Mouse (Mus musculus): ENCODE measurements at regions not wholly inside any gene's neighbourhood (a gene's known extent, or its start where the extent isn't known, plus 50 kb on each side); places are given as distances from the start of the nearest gene placed in this dataset.
A peak's percentile ranks its signal among the peaks of the same experiment; 100 is the strongest.

DNA sequence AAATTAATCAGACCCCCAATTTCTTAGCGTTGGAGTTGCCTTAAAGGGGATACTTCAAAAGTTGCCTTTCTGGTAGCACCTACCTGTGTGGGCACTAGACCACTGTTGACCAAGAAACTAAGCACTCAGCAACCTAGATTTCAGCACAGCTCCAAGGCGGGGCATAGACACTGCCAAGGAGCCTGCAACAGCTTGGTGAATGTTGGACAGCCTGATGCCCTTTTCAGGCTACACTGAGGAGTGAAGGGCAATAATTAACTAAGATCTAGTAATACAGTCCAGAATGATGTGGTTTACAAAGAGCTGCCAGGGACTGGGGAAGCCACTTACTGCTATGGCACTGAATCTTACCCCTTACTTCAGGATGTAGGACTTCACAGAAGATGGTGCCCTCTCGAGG is 304.9 kb downstream of the Satb1 start:
- DNase-seq (ENCODE audit: low spot score): no peak

GRCm38 (mm10) chr17:51526881-51527280 is 306.2 kb downstream of the Satb1 start:
- DNase-seq (ENCODE audit: low spot score): no peak

DNA sequence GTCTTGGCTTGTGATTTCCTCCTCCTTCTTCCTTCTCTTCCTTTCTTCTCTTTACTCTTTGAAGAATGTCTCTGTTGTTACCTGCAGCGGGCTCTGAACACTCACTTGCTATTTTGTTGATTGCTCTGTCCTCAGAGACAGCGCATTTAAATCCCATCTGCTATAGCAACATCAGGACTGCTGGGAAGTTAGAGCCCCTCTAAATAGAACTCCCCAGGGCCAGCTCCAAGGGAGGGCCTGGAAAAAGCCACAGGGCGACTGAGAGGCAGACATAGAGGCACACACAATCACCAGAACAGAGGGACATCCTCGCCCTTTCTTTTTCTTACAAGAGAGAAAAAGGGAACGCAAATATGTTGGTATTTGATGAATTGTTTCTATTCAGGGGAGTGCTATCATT is 306.6 kb downstream of the Satb1 start:
- no peak for DNase-seq (ENCODE audit: low spot score)

GRCm38 (mm10) chr17:51526021-51526420 is 307.1 kb downstream of the Satb1 start:
- no peak for DNase-seq (ENCODE audit: low spot score)

- no peak for DNase-seq (ENCODE audit: low spot score)
Measured at GRCm38 (mm10) chr17:51525219-51525618, 307.9 kb downstream of the Satb1 start.

GRCm38 (mm10) chr17:51511917-51512316 is 321.2 kb downstream of the Satb1 start:
- DNase-seq (ENCODE audit: low spot score): no peak

- DNase-seq (ENCODE audit: low spot score): no peak
Measured at GRCm38 (mm10) chr17:51500751-51501150, 321.6 kb upstream of the Tbc1d5 start.

- no peak for DNase-seq (ENCODE audit: low spot score)
Measured at GRCm38 (mm10) chr17:51499541-51499940, 320.4 kb upstream of the Tbc1d5 start.

GRCm38 (mm10) chr17:51495038-51495437 is 315.9 kb upstream of the Tbc1d5 start:
- no peak for DNase-seq (ENCODE audit: low spot score)

- DNase-seq (ENCODE audit: low spot score): no peak
Measured at GRCm38 (mm10) chr17:51489386-51489785, 310.2 kb upstream of the Tbc1d5 start.

- no peak for DNase-seq (ENCODE audit: low spot score)
Measured at GRCm38 (mm10) chr17:51487918-51488445, 308.8 kb upstream of the Tbc1d5 start.

DNA sequence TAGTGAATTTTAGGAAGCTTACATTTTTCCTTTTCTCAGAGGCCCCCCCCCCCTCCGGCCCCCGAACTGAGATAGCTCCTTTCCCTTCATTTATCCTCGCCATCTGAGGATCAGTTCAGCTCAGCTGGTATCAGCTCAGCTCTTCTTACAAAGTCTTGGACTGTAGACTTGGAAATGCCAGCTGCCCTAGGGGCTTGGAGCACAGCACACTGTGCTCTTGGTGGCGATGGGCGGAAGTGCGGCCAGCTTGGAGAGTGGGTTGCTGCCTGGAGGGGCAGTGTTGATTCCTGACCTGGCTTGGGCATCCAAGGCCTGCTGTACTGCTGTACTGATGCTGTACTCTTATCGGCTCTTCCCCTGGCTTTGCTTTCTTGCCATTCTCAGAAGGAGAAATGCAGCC is 298.7 kb upstream of the Tbc1d5 start:
- DNase-seq (ENCODE audit: low spot score): no peak

DNA sequence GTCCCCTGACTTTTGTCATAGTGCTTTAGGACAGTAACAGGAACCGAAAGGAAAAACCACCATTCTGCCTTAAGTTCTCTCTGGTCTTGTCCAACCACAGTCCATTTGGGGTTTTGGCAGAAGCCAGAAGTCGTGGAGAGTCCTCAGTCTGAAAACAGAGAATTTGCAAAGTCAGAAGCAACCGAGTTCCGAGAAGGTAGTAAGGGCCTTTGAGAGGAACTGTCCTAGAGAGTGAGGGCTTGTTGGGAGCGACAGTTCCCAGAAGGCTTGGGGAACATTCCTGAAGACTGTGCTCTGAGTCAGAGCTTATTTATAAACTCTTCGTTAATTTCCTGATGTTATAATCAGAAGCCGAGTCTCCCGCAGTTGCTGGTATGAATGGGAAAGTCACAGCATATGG is 298.3 kb upstream of the Tbc1d5 start:
- DNase-seq (ENCODE audit: low spot score): no peak

DNA sequence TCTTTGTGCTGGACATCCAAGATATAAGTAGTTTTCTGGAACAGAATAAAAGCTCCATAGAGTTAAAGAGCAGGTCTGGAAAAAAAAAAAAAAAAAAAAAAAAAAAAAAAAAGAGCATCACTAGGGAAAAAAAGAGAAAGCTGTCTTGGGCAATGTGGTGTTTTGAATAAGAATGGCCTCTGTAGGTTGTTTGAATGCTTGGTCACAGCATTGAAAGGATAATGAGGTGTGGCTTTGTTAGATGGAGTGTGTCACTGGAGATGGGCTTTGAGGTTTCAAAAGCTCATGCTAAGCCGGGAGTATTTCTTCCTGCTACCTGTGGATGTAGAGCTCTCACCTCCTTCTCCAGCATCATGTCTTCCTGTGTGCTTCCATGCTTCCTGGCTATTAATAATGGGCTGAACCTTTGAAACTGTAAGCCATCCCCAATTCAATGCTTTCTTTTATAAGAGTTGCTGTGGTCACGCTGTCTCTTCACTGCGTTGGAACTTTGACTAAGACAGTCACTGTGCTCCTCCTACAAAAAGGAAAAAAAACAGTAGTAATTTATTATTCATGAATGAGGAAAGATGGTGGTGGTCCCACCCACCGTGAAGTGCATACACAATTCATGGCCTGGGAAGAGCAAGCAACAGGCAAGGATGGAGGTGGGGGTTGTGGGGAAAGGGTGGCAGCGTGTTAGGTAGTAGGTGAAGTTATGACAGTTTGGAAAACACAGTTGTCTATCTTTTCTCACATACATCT is 283.2 kb upstream of the Tbc1d5 start:
- DNase-seq (ENCODE audit: low spot score): no peak

DNA sequence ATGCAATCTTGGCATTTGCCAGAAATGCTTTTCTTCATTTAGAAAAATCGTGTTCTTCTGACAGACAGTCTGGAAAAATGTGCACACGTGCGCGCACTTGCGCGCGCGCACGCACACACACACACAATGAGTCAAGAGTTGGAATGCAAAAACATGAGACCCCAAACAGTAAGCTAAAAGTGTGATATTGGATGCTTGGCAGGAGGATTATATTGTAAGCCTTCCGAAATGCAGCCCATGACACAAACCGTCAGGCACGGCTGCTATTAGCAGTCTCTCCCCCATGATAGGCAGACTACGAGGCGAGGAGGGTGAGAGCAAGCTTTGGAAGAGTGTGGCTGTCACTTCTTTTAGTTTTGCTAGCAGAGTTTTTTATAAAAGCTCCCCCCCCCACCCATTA is 282.1 kb upstream of the Tbc1d5 start:
- DNase-seq (ENCODE audit: low spot score): no peak

DNA sequence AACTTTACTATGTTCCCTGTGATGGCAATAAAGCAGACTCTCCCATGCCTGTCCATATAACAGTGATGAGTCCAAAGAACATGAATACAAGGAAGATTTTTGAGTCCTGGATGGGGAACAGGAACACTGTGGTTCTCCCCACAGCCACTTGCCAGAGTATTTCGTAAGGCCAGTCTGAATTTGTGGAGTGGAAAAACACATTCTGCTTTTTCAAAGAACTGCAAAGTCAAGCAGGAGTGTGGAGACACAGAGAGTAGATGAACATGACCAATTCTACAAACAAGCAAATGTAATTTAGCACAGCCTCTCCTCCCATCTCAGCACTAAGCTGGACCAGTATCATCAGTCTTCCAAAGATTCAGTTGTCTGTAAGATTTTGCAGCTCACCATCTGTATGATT is 280.0 kb upstream of the Tbc1d5 start:
- no peak for DNase-seq (ENCODE audit: low spot score)

GRCm38 (mm10) chr17:51415746-51416145 is 236.6 kb upstream of the Tbc1d5 start:
- no peak for DNase-seq (ENCODE audit: low spot score)

- no peak for DNase-seq (ENCODE audit: low spot score)
Measured at GRCm38 (mm10) chr17:51414304-51414703, 235.2 kb upstream of the Tbc1d5 start.

- DNase-seq (ENCODE audit: low spot score): no peak
Measured at GRCm38 (mm10) chr17:51413741-51414140, 234.6 kb upstream of the Tbc1d5 start.

GRCm38 (mm10) chr17:51411545-51412094 is 232.5 kb upstream of the Tbc1d5 start:
- DNase-seq (ENCODE audit: low spot score): no peak

- no peak for DNase-seq (ENCODE audit: low spot score)
Measured at GRCm38 (mm10) chr17:51408894-51409293, 229.7 kb upstream of the Tbc1d5 start.

GRCm38 (mm10) chr17:51408367-51408766 is 229.2 kb upstream of the Tbc1d5 start:
- peak; percentile 82 for DNase-seq (ENCODE audit: low spot score)

DNA sequence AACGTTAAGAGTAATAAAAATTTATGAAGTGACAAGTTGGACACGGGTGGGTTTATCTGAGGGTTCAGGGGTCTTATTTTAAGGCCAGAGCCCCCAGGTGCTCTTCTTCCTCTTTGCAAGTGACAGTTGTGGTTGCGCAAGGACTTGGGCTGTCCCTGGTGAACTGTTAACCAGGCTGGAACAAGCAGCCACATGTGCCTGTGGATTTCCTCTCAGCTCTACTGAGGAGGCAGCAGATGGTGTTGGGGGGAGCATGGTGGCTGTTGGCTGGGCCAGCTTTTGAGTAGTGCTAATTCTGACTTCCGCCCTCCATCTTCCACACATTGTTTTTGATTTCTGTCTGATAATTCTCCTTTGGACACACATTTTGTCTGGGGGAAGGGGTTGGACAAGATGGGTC is 227.9 kb upstream of the Tbc1d5 start:
- peak; percentile 46 for DNase-seq (ENCODE audit: low spot score)

GRCm38 (mm10) chr17:51405059-51405458 is 225.9 kb upstream of the Tbc1d5 start:
- no peak for DNase-seq (ENCODE audit: low spot score)
